Mouse (Mus musculus): ENCODE measurements around the gene Mpst.

GRCm38 (mm10) chr15:78369641-78370040, 36.6 kb upstream of the Mpst start:
- TF ChIP-seq CTCF (IDR thresholded peaks at IDR 0.05; ENCODE audit: borderline replicate concordance, extremely low read depth, insufficient read depth, insufficient read length) (no peak), POLR2A (IDR thresholded peaks at IDR 0.05; ENCODE audit: borderline replicate concordance, extremely low read depth, insufficient read depth, insufficient read length, poor library complexity, severe bottlenecking) (no peak)

All from brain, embryonic 14.5 days (tissue).